Mouse (Mus musculus) myocyte (in vitro differentiated cells): ENCODE data around the gene Tekt1. TPM values are rescaled to one million over a fixed set of nuclear protein-coding genes. Genes with fewer than 3 reads are reported as not detected.
A peak's percentile ranks its signal among the peaks of the same experiment; 100 is the strongest.

ENCODE experiments used
- H3K27me3 ChIP-seq: one replicate; pipeline ENCODE4 v1.6.1; 2011; ENCODE audit not compliant: control insufficient read depth, insufficient read depth, insufficient read length
- H3K36me3 ChIP-seq: one replicate; pipeline ENCODE4 v1.6.1; 2011; ENCODE audit not compliant: control insufficient read depth, insufficient read depth
- H3K4me2 ChIP-seq: one replicate; pipeline ENCODE4 v1.6.1; 2011; ENCODE audit warnings: low read depth, control low read depth
- H3K4me3 ChIP-seq: one replicate; pipeline ENCODE4 v1.5.1; 2011; ENCODE audit warnings: mild to moderate bottlenecking, control low read depth, moderate library complexity
- H3K79me2 ChIP-seq: one replicate; pipeline ENCODE4 v1.6.1; 2011; ENCODE audit not compliant: control insufficient read depth, insufficient read depth
- H3ac ChIP-seq: one replicate; pipeline ENCODE4 v1.6.1; 2011; ENCODE audit not compliant: control insufficient read depth, insufficient read length
- CEBPB ChIP-seq: IDR thresholded peaks from 2 replicates; pipeline ENCODE4 v1.6.1; 2011; ENCODE audit warnings: mild to moderate bottlenecking, moderate library complexity; ENCODE audit not compliant: poor library complexity, insufficient read depth, severe bottlenecking
- E2F4 ChIP-seq: IDR thresholded peaks from one replicate; pipeline ENCODE4 v1.6.1; 2011; ENCODE audit warnings: mild to moderate bottlenecking, control low read depth, moderate library complexity; ENCODE audit not compliant: insufficient read depth
- MAX ChIP-seq: IDR thresholded peaks from one replicate; pipeline ENCODE4 v1.6.1; 2011; ENCODE audit warnings: low read depth, mild to moderate bottlenecking, control low read depth
- MYOD1 ChIP-seq, 3 experiments: IDR thresholded peaks; one replicate each; pipeline ENCODE4 v1.6.1; 2011; ENCODE audit warnings: control low read depth in 2 of 3, low read depth in 2 of 3, mild to moderate bottlenecking in 2 of 3, moderate library complexity in 1 of 3; ENCODE audit not compliant: insufficient read length in 2 of 3, control insufficient read depth in 1 of 3
- MYOG ChIP-seq, 3 experiments: IDR thresholded peaks; one replicate each; pipeline ENCODE4 v1.6.1; 2011; ENCODE audit warnings: control low read depth in 2 of 3, low read depth in 2 of 3, mild to moderate bottlenecking in 2 of 3; ENCODE audit not compliant: insufficient read length in 2 of 3, control insufficient read depth in 1 of 3, insufficient read depth in 1 of 3
- POLR2A ChIP-seq: IDR thresholded peaks from one replicate; pipeline ENCODE4 v1.6.1; 2011; ENCODE audit warnings: low read depth, mild to moderate bottlenecking, control low read depth, moderate library complexity; ENCODE audit not compliant: insufficient read length
- POLR2AphosphoS2 ChIP-seq: IDR thresholded peaks from one replicate; pipeline ENCODE4 v1.6.1; 2011; ENCODE audit warnings: low read depth, control low read depth; ENCODE audit not compliant: insufficient read length
- REST ChIP-seq: IDR thresholded peaks from one replicate; pipeline ENCODE4 v1.6.1; 2011; ENCODE audit warnings: mild to moderate bottlenecking, control low read depth, moderate library complexity; ENCODE audit not compliant: insufficient read depth, insufficient read length
- SRF ChIP-seq: IDR thresholded peaks from one replicate; pipeline ENCODE4 v1.6.1; 2011; ENCODE audit warnings: low read depth; ENCODE audit not compliant: control insufficient read depth, insufficient read length
- TCF12 ChIP-seq: IDR thresholded peaks from one replicate; pipeline ENCODE4 v1.6.1; 2011; ENCODE audit warnings: mild to moderate bottlenecking, control low read depth; ENCODE audit not compliant: poor library complexity, insufficient read depth, severe bottlenecking
- TCF3 ChIP-seq: IDR thresholded peaks from one replicate; pipeline ENCODE4 v1.6.1; 2011; ENCODE audit warnings: low read depth, control low read depth; ENCODE audit not compliant: insufficient read length
- USF1 ChIP-seq: IDR thresholded peaks from one replicate; pipeline ENCODE4 v1.6.1; 2011; ENCODE audit warnings: low read depth, mild to moderate bottlenecking, control low read depth, moderate library complexity
- polyA plus RNA-seq: library from polyadenylated mRNA; unstranded; fragments of >200 nt; fragmentation: generic; extraction: Trizol; gene quantifications from one replicate; pipeline ENCODE4 v1.2.1, GENCODE M21; 2012; ENCODE audit warnings: missing spikeins

The Tekt1 gene
- polyA plus RNA-seq, 1 experiment, result not detected

DNA sequence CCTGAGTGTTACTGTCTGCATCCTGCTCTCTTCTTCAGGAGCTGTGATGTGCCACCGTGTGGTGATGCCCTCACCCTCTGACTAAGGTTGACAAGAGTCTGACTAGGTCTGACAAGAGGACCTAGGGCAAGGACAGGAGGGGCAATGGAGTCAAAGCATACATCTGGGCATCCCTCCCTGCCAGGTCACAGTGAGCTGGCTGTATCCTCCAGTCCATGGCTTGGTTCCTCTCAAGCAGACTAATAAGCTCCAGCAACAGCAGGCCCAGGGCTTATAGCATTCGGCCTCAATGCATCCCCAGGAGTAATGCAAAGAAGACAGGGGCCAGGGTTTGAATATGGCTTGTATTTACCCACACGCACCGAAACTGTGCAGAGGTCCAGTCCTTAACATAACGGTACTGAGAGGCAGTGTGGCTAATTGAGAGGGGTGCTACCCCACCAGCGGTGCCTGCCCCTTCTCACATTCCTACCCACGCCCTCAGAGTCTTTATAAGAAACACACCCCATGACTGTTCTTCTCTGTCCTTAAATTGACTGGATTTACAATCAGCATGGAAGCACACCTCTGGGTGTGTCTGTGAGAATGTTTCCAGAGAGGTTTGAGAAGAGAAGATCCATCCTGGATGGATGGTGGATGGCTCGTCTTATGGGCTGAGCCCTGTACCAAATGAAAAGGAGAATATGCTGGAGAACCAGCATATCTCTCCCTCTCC, 35.7 kb upstream of the Tekt1 start:
- Histone ChIP-seq H3K79me2 (no peaks in the 10 kb centered on the region), H3K27me3 (peaks cover 8% of the 10 kb centered on the region), H3K4me2 (no peak overlapping the region), H3ac (no peak overlapping the region), H3K36me3 (no peaks in the 10 kb centered on the region), H3K4me3 (no peak overlapping the region)
- TF ChIP-seq CEBPB, result no peak
- TF ChIP-seq MYOD1 (IDR thresholded peaks at IDR 0.05; ENCODE audit: control insufficient read depth in 1 of 3, insufficient read length in 2 of 3, low read depth in 2 of 3), result no peak
- no peak for TF ChIP-seq MYOG (IDR thresholded peaks at IDR 0.05; ENCODE audit: control insufficient read depth in 1 of 3, insufficient read depth in 1 of 3, insufficient read length in 2 of 3, low read depth in 2 of 3)
- TF ChIP-seq TCF3, result no peak
- TF ChIP-seq MAX, result no peak
- TF ChIP-seq USF1, result no peak
- TF ChIP-seq POLR2AphosphoS2, result no peak
- no peak for TF ChIP-seq REST
- TF ChIP-seq SRF, result no peak
- no peak for TF ChIP-seq POLR2A
- TF ChIP-seq E2F4, result no peak
- no peak for TF ChIP-seq TCF12

DNA sequence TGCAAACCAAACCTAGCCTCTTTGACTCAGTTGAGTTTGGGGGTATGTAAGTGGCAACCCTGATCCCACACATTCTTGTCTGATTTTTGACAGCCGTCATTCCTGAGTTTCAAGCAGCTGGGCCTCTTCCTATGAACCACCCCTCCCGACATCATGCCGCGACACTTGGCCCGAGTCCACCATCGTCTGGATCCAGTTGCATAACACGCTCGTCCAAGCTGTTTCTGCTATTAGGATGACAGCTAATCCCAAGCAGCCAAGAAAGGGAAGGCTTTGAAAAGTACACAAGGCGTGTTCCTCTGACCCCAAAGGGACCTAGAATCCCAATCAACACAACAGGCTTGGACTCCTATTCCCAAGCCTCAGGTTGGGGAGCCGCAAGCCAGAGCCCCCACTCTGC, 34.8 kb upstream of the Tekt1 start:
- H3K4me3 ChIP-seq, result no peak overlapping the region
- H3K36me3 ChIP-seq, result no peaks in the 10 kb centered on the region
- H3K27me3 ChIP-seq, result no peaks in the 10 kb centered on the region
- no peaks in the 10 kb centered on the region for H3K79me2 ChIP-seq
- no peak overlapping the region for H3ac ChIP-seq
- no peak overlapping the region for H3K4me2 ChIP-seq
- no peak for TF ChIP-seq CEBPB
- no peak for TF ChIP-seq REST
- no peak for TF ChIP-seq MYOG (IDR thresholded peaks at IDR 0.05; ENCODE audit: control insufficient read depth in 1 of 3, insufficient read depth in 1 of 3, insufficient read length in 2 of 3, low read depth in 2 of 3)
- no peak for TF ChIP-seq USF1
- TF ChIP-seq MYOD1 (IDR thresholded peaks at IDR 0.05; ENCODE audit: control insufficient read depth in 1 of 3, insufficient read length in 2 of 3, low read depth in 2 of 3), result no peak
- no peak for TF ChIP-seq MAX
- no peak for TF ChIP-seq TCF3
- no peak for TF ChIP-seq E2F4
- TF ChIP-seq POLR2AphosphoS2, result no peak
- TF ChIP-seq POLR2A, result no peak
- TF ChIP-seq TCF12, result no peak

DNA sequence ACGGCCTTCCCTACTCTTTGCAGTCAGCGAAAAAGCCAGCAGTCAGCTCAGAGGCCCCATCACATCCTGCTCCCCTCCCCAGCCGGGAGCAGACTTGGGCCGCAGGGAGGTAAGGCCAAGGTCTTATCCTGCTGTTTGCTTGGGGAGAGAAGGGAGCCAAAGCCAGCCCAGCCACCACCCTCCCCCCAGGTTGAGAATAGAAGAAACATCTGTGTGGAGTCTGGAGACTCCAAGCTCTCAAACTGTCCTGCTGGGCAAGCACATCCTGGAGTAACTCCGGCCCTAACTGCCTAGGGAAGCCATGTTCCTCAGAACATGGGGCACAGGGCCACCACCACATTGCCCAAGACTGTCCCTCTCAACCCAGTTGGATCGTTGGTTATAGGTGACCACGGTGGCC, 34.4 kb upstream of the Tekt1 start:
- Histone ChIP-seq H3K79me2 (no peaks in the 10 kb centered on the region), H3K27me3 (no peaks in the 10 kb centered on the region), H3K4me3 (no peak overlapping the region), H3K36me3 (no peaks in the 10 kb centered on the region), H3ac (no peak overlapping the region), H3K4me2 (no peak overlapping the region)
- TF ChIP-seq POLR2A (no peak), TCF12 (no peak), POLR2AphosphoS2 (no peak), MAX (no peak), SRF (no peak), CEBPB (no peak), TCF3 (no peak), MYOG (IDR thresholded peaks at IDR 0.05; ENCODE audit: control insufficient read depth in 1 of 3, insufficient read depth in 1 of 3, insufficient read length in 2 of 3, low read depth in 2 of 3) (no peak), MYOD1 (IDR thresholded peaks at IDR 0.05; ENCODE audit: control insufficient read depth in 1 of 3, insufficient read length in 2 of 3, low read depth in 2 of 3) (no peak), REST (no peak), USF1 (no peak), E2F4 (no peak)

DNA sequence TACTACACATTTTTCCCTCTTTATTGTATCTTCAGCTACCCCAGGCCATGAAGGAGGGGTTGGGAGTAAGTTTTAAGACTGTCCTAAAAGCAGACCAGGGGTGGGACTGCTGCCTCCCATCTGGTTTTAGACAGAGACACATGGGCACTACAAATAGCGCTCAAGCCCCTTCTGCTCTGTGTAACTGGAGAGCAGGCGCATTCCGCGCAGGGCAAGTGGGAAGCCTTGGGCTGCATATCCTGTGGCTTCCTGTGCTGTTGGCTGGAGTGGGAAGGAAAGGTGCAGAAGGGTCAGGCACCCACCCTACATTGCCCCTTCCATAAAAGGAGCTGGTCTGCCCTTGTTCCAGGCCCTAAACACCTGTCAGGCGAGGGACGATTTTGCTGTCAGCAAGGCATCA, 33.4 kb upstream of the Tekt1 start:
- no peak overlapping the region for H3K4me3 ChIP-seq
- no peaks in the 10 kb centered on the region for H3K79me2 ChIP-seq
- no peak overlapping the region for H3ac ChIP-seq
- no peak overlapping the region for H3K4me2 ChIP-seq
- no peaks in the 10 kb centered on the region for H3K27me3 ChIP-seq
- no peak for TF ChIP-seq POLR2AphosphoS2
- no peak for TF ChIP-seq E2F4
- TF ChIP-seq TCF12, result no peak
- peak in 2 of 3 experiments; percentile 9 to 35 for TF ChIP-seq MYOG (IDR thresholded peaks at IDR 0.05; ENCODE audit: control insufficient read depth in 1 of 3, insufficient read depth in 1 of 3, insufficient read length in 2 of 3, low read depth in 2 of 3)
- TF ChIP-seq MYOD1 (IDR thresholded peaks at IDR 0.05; ENCODE audit: control insufficient read depth in 1 of 3, insufficient read length in 2 of 3, low read depth in 2 of 3), result peak in 1 of 3 experiments; percentile 53
- H3K36me3 ChIP-seq, result no peaks in the 10 kb centered on the region

DNA sequence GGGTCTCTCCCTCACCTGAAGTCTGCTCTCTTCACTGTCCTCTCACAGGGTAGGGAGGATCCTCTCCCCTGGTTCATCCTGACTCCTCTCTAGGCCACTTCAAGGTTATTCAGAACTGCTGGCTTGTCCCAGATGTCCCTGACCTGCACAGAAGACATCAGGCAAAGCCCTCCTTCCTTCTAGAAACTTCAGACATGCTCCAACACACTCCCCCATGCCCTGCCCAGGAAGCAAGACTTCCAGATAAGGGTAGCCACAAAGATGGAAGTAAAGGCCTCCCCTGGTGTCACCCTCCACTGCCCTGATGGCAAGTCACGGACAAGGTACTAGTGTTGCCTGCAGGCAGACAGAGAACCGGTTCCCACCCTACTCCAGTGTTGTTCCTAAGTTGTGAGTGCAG, 32.5 kb upstream of the Tekt1 start:
- Histone ChIP-seq H3K79me2 (no peaks in the 10 kb centered on the region), H3K4me2 (no peak overlapping the region), H3K36me3 (no peaks in the 10 kb centered on the region), H3K27me3 (no peaks in the 10 kb centered on the region), H3ac (no peak overlapping the region), H3K4me3 (no peak overlapping the region)
- TF ChIP-seq MYOG (IDR thresholded peaks at IDR 0.05; ENCODE audit: control insufficient read depth in 1 of 3, insufficient read depth in 1 of 3, insufficient read length in 2 of 3, low read depth in 2 of 3) (no peak), USF1 (no peak), CEBPB (no peak), TCF3 (no peak)
